Mouse (Mus musculus) ES-Bruce4 (cell line): ENCODE data around the gene Hist1h2be.

Source experiments
- EP300 ChIP-seq: IDR thresholded peaks from 2 replicates; pipeline ENCODE4 v1.6.1; 2011; ENCODE audit warnings: low read depth, low read length; ENCODE audit not compliant: insufficient read depth
- POLR2A ChIP-seq: IDR thresholded peaks from one replicate; pipeline ENCODE4 v1.8.1; 2011; ENCODE audit warnings: low read length; ENCODE audit not compliant: insufficient read depth

DNA sequence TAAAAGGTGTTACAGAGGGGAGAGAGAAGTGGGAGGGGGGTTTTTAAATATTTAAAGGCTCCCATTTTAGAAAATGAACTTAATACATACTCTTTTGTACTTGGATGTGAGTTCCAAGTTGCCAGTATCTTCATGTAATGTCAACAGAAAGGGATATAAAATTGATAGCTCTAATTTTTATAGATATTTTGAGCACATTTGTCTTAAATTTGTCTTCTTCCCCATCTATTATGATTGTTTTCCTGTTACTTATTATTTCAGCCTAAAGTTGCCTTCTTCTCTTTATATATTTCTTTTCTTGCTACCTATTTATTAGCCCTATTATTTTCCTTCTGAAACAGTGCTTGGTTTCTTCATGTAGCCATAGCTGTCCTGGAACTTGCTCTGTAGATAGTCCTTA is 68.0 kb downstream of the Hist1h2be start, which contains the start of gene Hist1h1d:
- TF ChIP-seq EP300 (no peak), POLR2A (no peak)
